Mouse (Mus musculus) liver, adult 2 months (tissue): Measurements from ENCODE around the gene P4ha1. TPM values are rescaled to one million over a fixed set of nuclear protein-coding genes. Genes with fewer than 3 reads are reported as not detected.

Experiments used
- DNase-seq: peaks from one replicate; pipeline ENCODE4 v3.0.0-alpha.2; 2011; ENCODE audit warnings: low read depth, low spot score; ENCODE audit errors: extremely low read depth
- H3K27ac ChIP-seq: fragments of 200-500 bp; replicated peaks from 2 replicates; pipeline ENCODE4 v1.5.1; 2012; ENCODE audit warnings: low read depth, mild to moderate bottlenecking, control low read depth, inconsistent platforms, low read length; ENCODE audit not compliant: insufficient read depth
- H3K27me3 ChIP-seq: fragments of 200-500 bp; 2 replicates; pipeline ENCODE4 v1.6.1; 2012; ENCODE audit warnings: mild to moderate bottlenecking, moderate library complexity, low read length, inconsistent platforms; ENCODE audit not compliant: control insufficient read depth, insufficient read depth
- H3K36me3 ChIP-seq: fragments of 200-500 bp; 2 replicates; pipeline ENCODE4 v1.6.1; 2012; ENCODE audit warnings: low read length, inconsistent platforms; ENCODE audit not compliant: control insufficient read depth, insufficient read depth
- H3K4me1 ChIP-seq: fragments of 200-500 bp; 2 replicates; pipeline ENCODE4 v1.6.1; 2011; ENCODE audit warnings: low read length; ENCODE audit not compliant: control insufficient read depth, insufficient read depth
- H3K4me3 ChIP-seq: fragments of 200-500 bp; 2 replicates; pipeline ENCODE4 v1.5.1; 2011; ENCODE audit warnings: low read depth, mild to moderate bottlenecking, control low read depth, low read length, moderate library complexity; ENCODE audit not compliant: insufficient read depth
- H3K79me2 ChIP-seq: fragments of 200-500 bp; 2 replicates; pipeline ENCODE4 v1.6.1; 2012; ENCODE audit warnings: inconsistent platforms, mild to moderate bottlenecking, low read length, moderate library complexity; ENCODE audit not compliant: control insufficient read depth, insufficient read depth
- H3K9ac ChIP-seq: fragments of 200-500 bp; 2 replicates; pipeline ENCODE4 v1.6.1; 2012; ENCODE audit warnings: low read depth, mild to moderate bottlenecking, control low read depth, inconsistent platforms, low read length
- CTCF ChIP-seq: fragments of 200-500 bp; IDR thresholded peaks from 2 replicates; pipeline ENCODE4 v1.5.1; 2011; ENCODE audit warnings: low read depth, low read length, control low read depth
- POLR2A ChIP-seq: fragments of 200-500 bp; IDR thresholded peaks from 2 replicates; pipeline ENCODE4 v1.6.1; 2011; ENCODE audit warnings: low read length, control low read depth; ENCODE audit not compliant: insufficient read depth; ENCODE audit errors: extremely low read depth
- whole genome bisulfite sequencing: fragments of 180-500 bp; shearing (Covaris S2); methylation state at CpG from one replicate; pipeline ENCODE4 v1.1.7; 2018; 5-methylcytosine and 5-hydroxymethylcytosine counted together
- polyA plus RNA-seq: library from polyadenylated mRNA; depleted of rRNA; stranded (reverse); fragments of >200 nt; gene quantifications from 2 replicates; pipeline ENCODE4 v1.2.3, GENCODE M21; 2012; rRNA removed
- total RNA-seq: library from RNA; depleted of rRNA; stranded (reverse); fragments of >200 nt; gene quantifications from 2 replicates; pipeline ENCODE4 v1.2.3, GENCODE M21; 2014; rRNA removed

P4ha1 gene
- total RNA-seq (6.4 and 9.1 TPM in 2 replicates), polyA plus RNA-seq (3.0 and 4.7 TPM in 2 replicates)

DNA sequence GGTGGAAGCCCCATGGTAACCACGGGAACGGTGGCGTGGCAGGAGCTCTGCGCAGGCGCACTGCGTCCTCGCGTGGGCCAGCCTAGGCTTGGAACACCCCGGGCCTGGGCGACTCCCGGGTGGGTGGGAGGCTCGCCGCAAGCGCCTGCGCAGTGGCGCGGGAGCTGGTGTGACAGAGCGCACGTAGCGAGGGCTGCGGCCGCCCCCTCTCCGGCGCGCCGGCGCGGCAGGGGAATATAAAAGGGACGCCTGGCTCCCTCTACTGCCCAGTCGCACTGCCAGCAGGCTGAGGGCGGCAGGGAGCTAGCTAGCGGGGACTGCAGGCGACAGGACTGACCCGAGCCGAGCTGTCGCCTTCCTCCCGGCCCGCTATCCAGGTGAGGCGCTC, at the start of gene P4ha1:
Gene P4ha1, plus strand, starts transcription at position 197 of the 388 bp plus-strand sequence.
- H3K4me3 ChIP-seq = peak within 1 kb of the TSS; percentile 91
- no peaks in the 10 kb centered on the region for H3K27me3 ChIP-seq
- peak within 1 kb of the TSS; percentile 86 for H3K9ac ChIP-seq
- TF ChIP-seq CTCF = peak; percentile 83
- TF ChIP-seq POLR2A = peak; percentile 99
- DNase-seq = peak; percentile 83
- H3K79me2 ChIP-seq = peaks cover 9% of the 10 kb centered on the region; the same call in 1 of the 2 replicates
- under 1% methylated on average over 39 of the region's 39 CpGs for WGBS
- H3K36me3 ChIP-seq = no peaks in the 10 kb centered on the region
- H3K27ac ChIP-seq = peak within 1 kb of the TSS; percentile 87
- peaks cover 9% of the 10 kb centered on the region for H3K4me1 ChIP-seq

DNA sequence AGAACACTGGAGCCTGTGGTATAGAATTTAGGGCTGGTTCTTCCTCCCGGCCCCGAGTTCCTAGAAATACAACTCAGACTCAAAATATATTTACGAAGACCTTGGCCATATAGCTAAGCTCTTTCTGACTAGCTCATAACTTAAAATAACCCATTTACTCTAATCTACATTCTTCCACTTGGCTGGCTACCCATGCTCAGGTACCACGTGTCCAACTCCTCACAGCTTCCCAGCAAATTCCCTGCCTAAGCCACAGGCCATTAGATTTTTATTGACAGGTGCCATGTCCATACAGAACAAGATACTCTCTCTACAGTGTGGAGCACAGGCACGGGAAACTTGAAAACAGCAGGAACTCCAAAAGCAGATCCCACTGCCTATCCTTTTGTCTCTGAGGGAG, 47.4 kb upstream of the P4ha1 start:
- H3K79me2 ChIP-seq = no peaks in the 10 kb centered on the region
- TF ChIP-seq CTCF (no peak), POLR2A (no peak)
- DNase-seq = no peak
- no peaks in the 10 kb centered on the region for H3K27me3 ChIP-seq
- 96% methylated on average over 5 of the region's 5 CpGs for WGBS
- no peaks in the 10 kb centered on the region for H3K36me3 ChIP-seq
- H3K27ac ChIP-seq = no peak overlapping the region
- H3K4me3 ChIP-seq = no peak overlapping the region
- H3K9ac ChIP-seq = no peak overlapping the region
- H3K4me1 ChIP-seq = peaks cover 3% of the 10 kb centered on the region; the same call in 1 of the 2 replicates

DNA sequence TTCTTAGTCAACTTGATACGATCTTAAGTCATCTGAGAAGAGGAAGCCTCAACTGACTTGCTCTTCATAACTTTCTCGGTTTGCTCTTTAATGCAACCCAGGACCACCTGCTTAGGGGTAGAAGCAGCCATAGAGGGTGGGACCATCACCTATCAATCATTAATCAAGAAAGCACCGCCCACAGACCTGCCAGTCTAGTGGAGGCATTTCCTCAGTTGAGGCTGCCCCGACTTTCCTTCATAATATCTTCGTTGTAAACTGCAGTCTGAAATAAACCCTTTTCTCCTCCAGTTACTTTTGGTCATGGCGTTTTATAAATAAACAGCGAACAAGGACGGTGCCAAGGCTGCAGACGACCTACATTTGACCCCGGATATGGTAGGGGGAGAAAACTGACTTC, 46.0 kb upstream of the P4ha1 start:
- peak; percentile 57 for DNase-seq
- H3K4me3 ChIP-seq = peak overlapping the region; percentile 61

DNA sequence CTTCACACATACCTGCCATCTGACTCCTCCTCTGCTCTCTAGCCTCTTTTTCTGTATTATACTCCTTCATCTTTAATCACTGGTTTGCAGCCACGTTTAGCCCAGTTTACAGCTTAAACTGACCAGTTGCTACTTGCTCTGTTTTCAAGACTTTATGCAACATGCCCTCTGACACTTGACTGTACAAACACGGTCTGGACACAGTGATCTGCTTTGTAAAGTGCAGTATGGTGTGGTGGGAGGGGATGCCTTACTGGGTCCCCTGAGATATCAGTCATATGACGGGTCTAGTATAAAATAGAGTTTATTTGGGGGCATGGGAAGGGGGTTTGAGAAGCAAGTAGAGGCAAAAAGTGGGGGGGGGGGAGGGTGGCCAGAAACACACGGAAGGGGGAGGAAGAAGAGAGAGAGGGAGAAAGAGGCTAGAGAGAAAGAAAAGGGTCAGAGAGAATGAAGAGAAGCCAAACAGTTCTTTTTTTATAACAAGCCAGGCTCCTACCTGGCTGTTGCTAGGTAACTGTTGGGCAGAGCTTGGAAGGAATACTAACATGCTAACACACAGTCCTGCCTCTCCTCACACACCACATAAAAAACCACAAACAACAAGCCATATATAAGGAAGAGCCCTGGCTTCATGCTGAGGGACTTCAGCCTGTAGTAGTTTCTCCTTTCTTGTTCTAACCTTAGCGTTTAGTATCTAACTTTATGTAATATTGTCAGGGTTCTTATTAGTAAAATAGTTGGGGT, 45.2 kb upstream of the P4ha1 start:
- Histone ChIP-seq H3K4me3 (peak overlapping the region; percentile 61; the same call in 1 of the 2 replicates), H3K27ac (peak overlapping the region; percentile 85), H3K4me1 (peaks cover 5% of the 10 kb centered on the region; the same call in 1 of the 2 replicates), H3K9ac (peak overlapping the region; percentile 25; the same call in 1 of the 2 replicates), H3K27me3 (no peaks in the 10 kb centered on the region), H3K36me3 (no peaks in the 10 kb centered on the region), H3K79me2 (no peaks in the 10 kb centered on the region)
- DNase-seq = peak; percentile 88
- WGBS = 33% methylated on average over 5 of the region's 5 CpGs
- TF ChIP-seq POLR2A (no peak), CTCF (no peak)

More for the DNA sequence above, 46.0 kb upstream of the P4ha1 start:
- H3K27me3 ChIP-seq = no peaks in the 10 kb centered on the region
- TF ChIP-seq CTCF = no peak
- TF ChIP-seq POLR2A = no peak
- no peaks in the 10 kb centered on the region for H3K79me2 ChIP-seq
- peak overlapping the region; percentile 76 for H3K9ac ChIP-seq
- H3K4me1 ChIP-seq = peaks cover 3% of the 10 kb centered on the region; the same call in 1 of the 2 replicates
- peak overlapping the region; percentile 85 for H3K27ac ChIP-seq
- WGBS = 21% methylated on average over 10 of the region's 10 CpGs
- no peaks in the 10 kb centered on the region for H3K36me3 ChIP-seq

DNA sequence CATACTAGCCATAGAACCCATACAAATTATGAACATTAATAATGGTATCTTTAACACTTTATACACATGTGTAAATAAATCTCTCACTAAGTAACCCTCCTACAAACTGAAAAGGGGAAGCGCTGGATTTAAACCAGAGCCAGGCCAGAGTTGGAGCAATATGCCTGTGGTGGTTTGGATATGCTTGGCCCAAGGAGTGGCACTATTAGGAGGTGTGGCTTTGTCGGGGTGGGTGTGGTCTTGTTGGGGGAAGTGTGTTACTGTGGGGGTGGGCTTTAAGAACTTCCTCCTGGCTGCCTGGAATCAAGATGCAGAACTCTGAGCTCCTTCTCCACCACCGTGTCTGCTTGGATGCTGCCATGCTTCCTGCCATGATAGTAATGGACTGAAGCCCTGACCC, 39.9 kb upstream of the P4ha1 start:
- DNase-seq = no peak
- 81% methylated on average over 3 of the region's 3 CpGs for WGBS
- TF ChIP-seq CTCF (no peak), POLR2A (no peak)

GRCm38 (mm10) chr10:59283749-59284148, 39.3 kb upstream of the P4ha1 start:
- Histone ChIP-seq H3K4me3 (no peak overlapping the region), H3K27me3 (no peaks in the 10 kb centered on the region), H3K27ac (no peak overlapping the region), H3K9ac (no peak overlapping the region), H3K36me3 (no peaks in the 10 kb centered on the region), H3K4me1 (peaks cover 2% of the 10 kb centered on the region; the same call in 1 of the 2 replicates), H3K79me2 (no peaks in the 10 kb centered on the region)
- no peak for TF ChIP-seq CTCF
- TF ChIP-seq POLR2A = no peak
- no peak for DNase-seq
- 94% methylated on average over 1 of the region's 1 CpGs for WGBS

More for the DNA sequence above, 39.9 kb upstream of the P4ha1 start:
- peaks cover 2% of the 10 kb centered on the region; the same call in 1 of the 2 replicates for H3K4me1 ChIP-seq
- no peak overlapping the region for H3K9ac ChIP-seq
- H3K4me3 ChIP-seq = no peak overlapping the region
- H3K27me3 ChIP-seq = no peaks in the 10 kb centered on the region
- no peaks in the 10 kb centered on the region for H3K36me3 ChIP-seq
- H3K27ac ChIP-seq = no peak overlapping the region
- no peaks in the 10 kb centered on the region for H3K79me2 ChIP-seq
